Mouse (Mus musculus): ENCODE measurements around the gene Tex52.

DNA sequence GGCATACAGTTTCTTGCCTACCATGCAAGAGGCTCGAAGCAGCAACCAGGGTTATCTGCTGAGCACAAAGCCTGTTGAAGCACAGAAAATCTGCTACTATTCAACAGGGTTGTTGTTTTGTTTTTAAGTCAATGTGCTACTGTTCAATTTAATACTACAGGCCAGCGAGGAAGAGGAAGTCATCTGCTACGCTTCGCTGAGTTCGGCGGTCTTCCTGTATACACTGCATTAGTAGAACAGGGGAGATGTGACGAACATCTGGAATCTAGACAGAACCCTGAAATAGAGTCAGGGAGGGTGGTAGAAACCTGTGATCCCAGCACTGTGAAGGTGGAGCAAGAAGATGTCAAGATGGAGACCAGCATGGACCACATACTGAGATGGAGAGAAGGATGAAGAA lies 8.5 kb downstream of the Tex52 start:
- TF ChIP-seq CTCF (IDR thresholded peaks at IDR 0.05; ENCODE audit: low read depth), result no peak
- no peak for TF ChIP-seq EP300 (IDR thresholded peaks at IDR 0.05; ENCODE audit: low read depth)

All from liver, embryonic 14.5 days (tissue).